Mouse (Mus musculus) erythroblast, embryonic 14.5 days (primary cell): ENCODE measurements around the gene Gm4922. TPM values are rescaled to one million over a fixed set of nuclear protein-coding genes. Genes with fewer than 3 reads are reported as not detected.

Experiments used
- H3K27me3 ChIP-seq: 2 replicates; pipeline ENCODE4 v1.6.1; 2012; ENCODE audit warnings: inconsistent platforms; ENCODE audit not compliant: control insufficient read depth
- H3K36me3 ChIP-seq: 2 replicates; pipeline ENCODE4 v1.6.1; 2012; ENCODE audit warnings: mild to moderate bottlenecking, inconsistent platforms; ENCODE audit not compliant: control insufficient read depth
- H3K4me1 ChIP-seq: 2 replicates; pipeline ENCODE4 v1.6.1; 2012; ENCODE audit warnings: inconsistent platforms; ENCODE audit not compliant: control insufficient read depth
- H3K4me3 ChIP-seq: replicated peaks from 2 replicates; pipeline ENCODE3; 2012; ENCODE audit warnings: moderate library complexity, mild to moderate bottlenecking, inconsistent platforms
- H3K9me3 ChIP-seq: 2 replicates; pipeline ENCODE4 v1.6.1; 2012; ENCODE audit warnings: low read length, inconsistent platforms, mixed read lengths; ENCODE audit not compliant: control insufficient read depth
- GATA1 ChIP-seq: IDR thresholded peaks from 2 replicates; pipeline ENCODE4 v1.6.1; 2012; ENCODE audit warnings: low read length, inconsistent platforms, mixed read lengths
- TAL1 ChIP-seq: IDR thresholded peaks from 3 replicates; pipeline ENCODE4 v1.6.1; 2012; ENCODE audit warnings: low read length, inconsistent platforms, mixed read lengths
- polyA plus RNA-seq: library from polyadenylated mRNA; stranded (reverse); fragments of >175 nt; gene quantifications from 2 replicates; pipeline ENCODE4 v1.2.3, GENCODE M21; 2012

Gene Gm4922
- polyA plus RNA-seq, 1 experiment = not detected

GRCm38 (mm10) chr10:18742086-18742485 is 44.5 kb downstream of the Gm4922 start:
- no peaks in the 10 kb centered on the region for H3K9me3 ChIP-seq
- H3K36me3 ChIP-seq = no peaks in the 10 kb centered on the region
- TF ChIP-seq TAL1 (no peak), GATA1 (no peak)
- no peaks in the 10 kb centered on the region; the same call in 1 of the 2 replicates for H3K4me1 ChIP-seq
- H3K4me3 ChIP-seq = no peak overlapping the region
- peaks cover 11% of the 10 kb centered on the region for H3K27me3 ChIP-seq

- Histone ChIP-seq H3K9me3 (no peaks in the 10 kb centered on the region), H3K36me3 (no peaks in the 10 kb centered on the region), H3K27me3 (peaks cover 11% of the 10 kb centered on the region), H3K4me3 (no peak overlapping the region), H3K4me1 (no peaks in the 10 kb centered on the region; the same call in 1 of the 2 replicates)
- TF ChIP-seq GATA1 = no peak
- TF ChIP-seq TAL1 = no peak
Observed at GRCm38 (mm10) chr10:18741024-18741423, 45.6 kb downstream of the Gm4922 start.

Other genes with a start within 250 kb of the Gm4922 start
- gene Hebp2, start 240.7 kb downstream of the Gm4922 start, polyA plus RNA-seq = not detected in 2 replicates
- gene Arfgef3, start 42.8 kb downstream of the Gm4922 start, polyA plus RNA-seq = under 0.01 TPM in 1 of 2 replicates, not detected in the other
- gene Perp, start 58.2 kb upstream of the Gm4922 start, polyA plus RNA-seq = not detected in 2 replicates
- 0.15 TPM in 2 replicates for gene Tnfaip3, start 228.9 kb upstream of the Gm4922 start, polyA plus RNA-seq